Mouse (Mus musculus): ENCODE measurements around the gene Hoxa2.

DNA sequence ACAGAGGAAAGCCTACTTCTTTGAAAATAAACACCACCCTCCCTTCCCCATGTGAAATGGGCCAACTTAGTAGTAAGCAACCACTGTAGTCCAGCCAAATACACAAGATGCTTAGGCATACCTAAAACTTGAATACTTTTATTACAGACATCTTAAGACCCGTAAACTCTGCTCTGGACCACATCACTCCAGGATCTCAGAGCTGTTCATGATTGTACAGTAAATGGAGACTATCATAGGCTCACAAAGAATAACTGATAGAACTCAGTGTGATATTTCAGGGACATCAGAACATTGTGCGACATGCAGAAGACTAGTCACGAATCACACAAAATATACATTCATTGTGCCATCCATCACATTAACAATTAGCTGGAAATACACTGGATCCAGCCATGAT is 9.2 kb downstream of the Hoxa2 start:
- no peak for TF ChIP-seq CTCF (IDR thresholded peaks at IDR 0.05; ENCODE audit: borderline replicate concordance, extremely low read depth, insufficient read depth, insufficient read length)
- no peak for TF ChIP-seq POLR2A (IDR thresholded peaks at IDR 0.05; ENCODE audit: borderline replicate concordance, extremely low read depth, insufficient read depth, insufficient read length, poor library complexity, severe bottlenecking)
